Mouse (Mus musculus) kidney, postnatal 14 days (tissue): Measurements from ENCODE around the gene Rad51b.

Source experiments
- DNase-seq: peaks from one replicate; pipeline ENCODE4 v3.0.0; 2022; ENCODE audit warnings: mixed read lengths

The Rad51b gene

GRCm38 (mm10) chr12:79745845-79746510, 448.9 kb downstream of the Rad51b start:
- DNase-seq: no peak

- DNase-seq: no peak
Observed at GRCm38 (mm10) chr12:79747541-79747940, 450.5 kb downstream of the Rad51b start.

- DNase-seq: no peak
Observed at GRCm38 (mm10) chr12:79748862-79749261, 451.8 kb downstream of the Rad51b start.

- peak; percentile 38 for DNase-seq
Observed at GRCm38 (mm10) chr12:79750253-79751125, 453.4 kb downstream of the Rad51b start.

GRCm38 (mm10) chr12:79751781-79752180, 454.7 kb downstream of the Rad51b start:
- peak; percentile 74 for DNase-seq

- peak; percentile 39 for DNase-seq
Observed at GRCm38 (mm10) chr12:79752189-79752588, 455.1 kb downstream of the Rad51b start.

GRCm38 (mm10) chr12:79755617-79756016, 458.5 kb downstream of the Rad51b start:
- no peak for DNase-seq

- DNase-seq: peak; percentile 49
Observed at GRCm38 (mm10) chr12:79756352-79756751, 459.3 kb downstream of the Rad51b start.

- no peak for DNase-seq
Observed at GRCm38 (mm10) chr12:79757775-79758174, 460.7 kb downstream of the Rad51b start.

GRCm38 (mm10) chr12:79759180-79759902, 462.3 kb downstream of the Rad51b start:
- DNase-seq: peak; percentile 65

GRCm38 (mm10) chr12:79761217-79761616, 464.1 kb downstream of the Rad51b start:
- no peak for DNase-seq

GRCm38 (mm10) chr12:79762087-79762486, 465.0 kb downstream of the Rad51b start:
- no peak for DNase-seq

GRCm38 (mm10) chr12:79762570-79763275, 465.6 kb downstream of the Rad51b start:
- no peak for DNase-seq

- DNase-seq: peak; percentile 54
Observed at GRCm38 (mm10) chr12:79766116-79766515, 469.0 kb downstream of the Rad51b start.

GRCm38 (mm10) chr12:79768741-79769322, 471.8 kb downstream of the Rad51b start:
- no peak for DNase-seq

GRCm38 (mm10) chr12:79769763-79770162, 472.7 kb downstream of the Rad51b start:
- DNase-seq: no peak

GRCm38 (mm10) chr12:79771194-79771593, 474.1 kb downstream of the Rad51b start:
- no peak for DNase-seq

GRCm38 (mm10) chr12:79771741-79772140, 474.7 kb downstream of the Rad51b start:
- no peak for DNase-seq

- no peak for DNase-seq
Observed at GRCm38 (mm10) chr12:79773246-79773645, 476.2 kb downstream of the Rad51b start.

GRCm38 (mm10) chr12:79774571-79774970, 477.5 kb downstream of the Rad51b start:
- peak; percentile 41 for DNase-seq

- no peak for DNase-seq
Observed at GRCm38 (mm10) chr12:79776828-79777227, 479.7 kb downstream of the Rad51b start.

GRCm38 (mm10) chr12:79780745-79781144, 483.7 kb downstream of the Rad51b start:
- DNase-seq: peak; percentile 52
